Mouse (Mus musculus) cortical plate, adult 2 months (tissue): ENCODE results near the gene Prkch.

ENCODE experiments used
- CTCF ChIP-seq: fragments of 200-500 bp; IDR thresholded peaks from 2 replicates; pipeline ENCODE4 v1.5.1; 2011; ENCODE audit warnings: mild to moderate bottlenecking, control low read depth, low read length; ENCODE audit not compliant: insufficient read depth; ENCODE audit errors: extremely low read depth
- POLR2A ChIP-seq: fragments of 200-500 bp; IDR thresholded peaks from 2 replicates; pipeline ENCODE4 v1.6.1; 2011; ENCODE audit warnings: mild to moderate bottlenecking, low read length, control low read depth; ENCODE audit not compliant: insufficient read depth; ENCODE audit errors: extremely low read depth

DNA sequence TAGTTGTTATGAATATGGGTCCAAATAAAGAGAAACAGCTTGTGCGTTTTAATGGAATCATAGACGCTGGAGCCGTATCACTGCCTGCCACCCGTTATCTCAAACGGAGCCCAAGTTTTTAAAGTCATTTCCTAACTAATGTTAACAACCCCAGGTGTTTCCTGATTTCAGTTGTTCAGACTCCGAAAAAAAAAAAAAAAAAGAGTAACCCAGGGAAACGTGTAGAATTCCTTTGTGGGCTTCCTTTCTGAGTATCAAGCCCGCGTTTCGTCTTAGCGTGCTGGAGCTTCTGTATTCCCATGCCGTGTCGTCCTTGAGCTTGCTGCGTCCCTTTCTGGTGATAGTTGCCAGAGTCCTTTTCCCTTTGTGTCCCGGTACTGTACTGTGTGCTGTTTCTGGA, 10.0 kb upstream of the Prkch start:
- no peak for TF ChIP-seq CTCF
- TF ChIP-seq POLR2A = no peak
